In genomic region chr2:34815893-34816292, GRCm38 (mm10) we compare ENCODE assay signal across 16 mouse cellular contexts. TPM values are rescaled to one million over a fixed set of nuclear protein-coding genes. Genes with fewer than 3 reads are reported as not detected.
"Had no signal": no experiment of that assay in that cellular context is flagged by ENCODE, and none has a peak within 500 bp of the region (broad histone marks: within the 10 kb centered on the region; RNA-seq: fewer than 3 reads in every experiment).

No protein-coding gene starts in this region.

RNA-seq across cellular contexts. Expression of gene Gm34653, which starts 16.9 kb away (rescaled TPM):
- total RNA-seq: layer of hippocampus, adult 18-20 months; layer of hippocampus, postnatal 14 days; left cerebral cortex, adult 8-10 months; left cerebral cortex, postnatal 14 days; left cerebral cortex, postnatal 4 days; monocyte, adult 5-6 weeks; neutrophil, adult 5-6 weeks had no signal
- polyA plus RNA-seq: kidney, embryonic 16.5 days; limb, embryonic 15.5 days; lung, embryonic 15.5 days; midbrain, embryonic 10.5 days; midbrain, embryonic 16.5 days; myocyte; neural tube, embryonic 13.5 days; stomach, embryonic 15.5 days; testis, adult 2 months had no signal

RNA-seq across cellular contexts. Expression of gene Cutal, which starts 58.3 kb away (rescaled TPM):
- total RNA-seq: monocyte, adult 5-6 weeks; neutrophil, adult 5-6 weeks had no signal
- polyA plus RNA-seq: myocyte had no signal
